8 mouse cellular contexts compared by ENCODE assay signal in the genomic region with DNA sequence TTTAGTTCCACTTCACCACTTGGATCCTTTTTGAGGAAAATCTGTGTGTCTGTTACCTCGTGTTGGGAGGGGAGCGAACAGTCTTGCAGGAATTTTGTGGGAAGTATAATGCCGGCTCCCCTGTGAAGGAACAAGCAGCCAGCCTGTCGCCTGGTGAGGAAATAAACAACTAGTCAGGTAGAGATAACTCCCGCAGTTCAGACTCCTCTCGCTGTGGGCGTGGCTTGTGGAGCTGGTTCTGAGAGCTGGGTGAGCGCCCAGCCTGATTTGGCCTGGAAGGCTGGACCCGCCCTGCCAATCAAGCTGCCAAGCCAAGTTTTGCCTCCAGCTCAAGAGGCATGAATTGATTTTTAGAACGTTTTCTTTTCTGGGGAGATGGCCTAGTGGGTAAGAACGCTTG. TPM values are rescaled to one million over a fixed set of nuclear protein-coding genes. Genes with fewer than 3 reads are reported as not detected.
DNase-seq lines count a peak whose midpoint lies in the region; ATAC-seq and TF ChIP-seq lines count a peak whose summit lies in the region.

No protein-coding gene starts in this region.

- H3K27ac ChIP-seq in bone marrow macrophage, adult 2 months (ENCODE audit: insufficient read depth, low read depth, low read length), result no peak overlapping the region
- no peak overlapping the region for H3K27ac ChIP-seq in heart, embryonic 14.5 days (replicated peaks in 1 of 2; ENCODE audit: control insufficient read depth in 1 of 2, insufficient read depth in 1 of 2, low read depth in 2 of 2, low read length in 2 of 2)
- H3K27ac ChIP-seq in kidney, postnatal 0 days, result no peak overlapping the region
- H3K27ac ChIP-seq in liver, adult 2 months (replicated peaks; ENCODE audit: insufficient read depth, low read depth, low read length), result peak overlapping the region; percentile 80
- H3K27ac ChIP-seq in midbrain, embryonic 16.5 days (ENCODE audit: low read length), result no peak overlapping the region
- H3K27ac ChIP-seq in testis, adult 2 months (ENCODE audit: control insufficient read depth, insufficient read depth, low read depth, low read length), result no peak overlapping the region

- WGBS in heart, embryonic 14.5 days, result 2% methylated on average over 11 of the region's 11 CpGs
- 2% methylated on average over 11 of the region's 11 CpGs for WGBS in kidney, postnatal 0 days
- under 1% methylated on average over 11 of the region's 11 CpGs for WGBS in liver, adult 2 months
- under 1% methylated on average over 11 of the region's 11 CpGs for WGBS in midbrain, embryonic 16.5 days

- no peaks in the 10 kb centered on the region for H3K36me3 ChIP-seq in heart, embryonic 14.5 days (ENCODE audit: control insufficient read depth, insufficient read depth, low read length)
- no peaks in the 10 kb centered on the region for H3K36me3 ChIP-seq in kidney, postnatal 0 days (ENCODE audit: insufficient read depth, low read length)
- H3K36me3 ChIP-seq in liver, adult 2 months (ENCODE audit: control insufficient read depth, insufficient read depth, low read length), result no peaks in the 10 kb centered on the region
- no peaks in the 10 kb centered on the region for H3K36me3 ChIP-seq in midbrain, embryonic 16.5 days (ENCODE audit: control insufficient read depth, insufficient read depth, low read length)
- H3K36me3 ChIP-seq in testis, adult 2 months (ENCODE audit: control insufficient read depth, insufficient read depth, low read length), result no peaks in the 10 kb centered on the region

- no peaks in the 10 kb centered on the region for H3K79me2 ChIP-seq in liver, adult 2 months (ENCODE audit: control insufficient read depth, insufficient read depth, low read length)

- peak overlapping the region; percentile 97 for H3K4me2 ChIP-seq in heart, embryonic 14.5 days (ENCODE audit: low read length)
- H3K4me2 ChIP-seq in kidney, postnatal 0 days (ENCODE audit: low read length), result peak overlapping the region; percentile 97
- H3K4me2 ChIP-seq in midbrain, embryonic 16.5 days (ENCODE audit: low read length), result peak overlapping the region; percentile 99

- peak; percentile 62; the same call in 1 of the 2 replicates for ATAC-seq in heart, embryonic 14.5 days (ENCODE audit: insufficient number of reproducible peaks, insufficient read depth, low FRiP score, low read depth)
- ATAC-seq in kidney, postnatal 0 days (replicated peaks; ENCODE audit: low FRiP score, low read depth), result peak; percentile 83
- ATAC-seq in midbrain, embryonic 16.5 days, result peak; percentile 61; the same call in 1 of the 2 replicates

- TF ChIP-seq CTCF in bone marrow macrophage, adult 2 months (IDR thresholded peaks at IDR 0.05; ENCODE audit: low read depth, low read length), result no peak
- TF ChIP-seq CTCF in kidney, postnatal 0 days (IDR thresholded peaks at IDR 0.05; ENCODE audit: low read depth), result no peak
- TF ChIP-seq CTCF in liver, adult 2 months (IDR thresholded peaks at IDR 0.05; ENCODE audit: low read depth, low read length), result no peak
- TF ChIP-seq CTCF in testis, adult 2 months (IDR thresholded peaks at IDR 0.05; ENCODE audit: control insufficient read depth, insufficient read depth, insufficient replicate concordance, low read depth, low read length), result no peak

- H3K4me3 ChIP-seq in bone marrow macrophage, adult 2 months (ENCODE audit: insufficient read depth, low read length), result peak overlapping the region; percentile 60
- peak overlapping the region; percentile 47 to 48 for H3K4me3 ChIP-seq in heart, embryonic 14.5 days (ENCODE audit: control insufficient read depth in 1 of 2, insufficient read depth in 1 of 2, low read depth in 1 of 2, low read length in 2 of 2)
- H3K4me3 ChIP-seq in kidney, postnatal 0 days (replicated peaks; ENCODE audit: low read depth, low read length), result peak overlapping the region; percentile 52
- peak overlapping the region; percentile 73 for H3K4me3 ChIP-seq in liver, adult 2 months (ENCODE audit: insufficient read depth, low read depth, low read length)
- peak overlapping the region; percentile 57 for H3K4me3 ChIP-seq in midbrain, embryonic 16.5 days (ENCODE audit: low read depth, low read length)
- H3K4me3 ChIP-seq in testis, adult 2 months (ENCODE audit: control insufficient read depth, low read depth, low read length), result peak overlapping the region; percentile 38

- H3K27me3 ChIP-seq in heart, embryonic 14.5 days (ENCODE audit: control insufficient read depth, insufficient read depth, low read length), result peaks cover 32% of the 10 kb centered on the region
- peaks cover 8% of the 10 kb centered on the region; the same call in 1 of the 2 replicates for H3K27me3 ChIP-seq in kidney, postnatal 0 days (ENCODE audit: insufficient read depth, low read length)
- no peaks in the 10 kb centered on the region; the same call in 1 of the 2 replicates for H3K27me3 ChIP-seq in liver, adult 2 months (ENCODE audit: control insufficient read depth, insufficient read depth, low read length)
- H3K27me3 ChIP-seq in midbrain, embryonic 16.5 days (ENCODE audit: control insufficient read depth, insufficient read depth, low read depth, low read length), result peaks cover 11% of the 10 kb centered on the region; the same call in 1 of the 2 replicates
- peaks cover 3% of the 10 kb centered on the region for H3K27me3 ChIP-seq in testis, adult 2 months (ENCODE audit: control insufficient read depth, insufficient read depth, low read length)

- no peak for TF ChIP-seq POLR2A in bone marrow macrophage, adult 2 months (IDR thresholded peaks at IDR 0.05; ENCODE audit: borderline replicate concordance, low read depth, low read length)
- no peak for TF ChIP-seq POLR2A in liver, adult 2 months (IDR thresholded peaks at IDR 0.05; ENCODE audit: extremely low read depth, insufficient read depth, low read length)
- TF ChIP-seq POLR2A in testis, adult 2 months (IDR thresholded peaks at IDR 0.05; ENCODE audit: control insufficient read depth, low read depth, low read length), result no peak

- H3K4me1 ChIP-seq in bone marrow macrophage, adult 2 months (ENCODE audit: control insufficient read depth, insufficient read depth, low read length), result 0 out of 2 replicates have a peak, but pooled peaks cover 2% of the 10 kb centered on the region
- H3K4me1 ChIP-seq in heart, embryonic 14.5 days (ENCODE audit: control insufficient read depth in 2 of 2, insufficient read depth in 2 of 2, low read length in 2 of 2), result peaks cover 4 to 7% of the 10 kb centered on the region in 2 experiments
- no peaks in the 10 kb centered on the region for H3K4me1 ChIP-seq in kidney, postnatal 0 days (replicated peaks; ENCODE audit: insufficient read depth, low read length)
- peaks cover 5% of the 10 kb centered on the region; the same call in 1 of the 2 replicates for H3K4me1 ChIP-seq in liver, adult 2 months (ENCODE audit: control insufficient read depth, insufficient read depth, low read length)
- peaks cover 9% of the 10 kb centered on the region for H3K4me1 ChIP-seq in midbrain, embryonic 16.5 days (ENCODE audit: control insufficient read depth, insufficient read depth, low read length)
- peaks cover 14% of the 10 kb centered on the region for H3K4me1 ChIP-seq in testis, adult 2 months (ENCODE audit: control insufficient read depth, insufficient read depth, low read length)

- no peaks in the 10 kb centered on the region for H3K9me3 ChIP-seq in heart, embryonic 14.5 days (ENCODE audit: control insufficient read depth, low read length)
- no peaks in the 10 kb centered on the region for H3K9me3 ChIP-seq in kidney, postnatal 0 days (replicated peaks; ENCODE audit: low read length)
- no peaks in the 10 kb centered on the region for H3K9me3 ChIP-seq in midbrain, embryonic 16.5 days (replicated peaks; ENCODE audit: control insufficient read depth, low read length, poor library complexity, severe bottlenecking)

- H3K9ac ChIP-seq in heart, embryonic 14.5 days (ENCODE audit: low read length), result peak overlapping the region; percentile 45
- H3K9ac ChIP-seq in kidney, postnatal 0 days (ENCODE audit: low read depth, low read length), result peak overlapping the region; percentile 55
- no peak overlapping the region for H3K9ac ChIP-seq in liver, adult 2 months (ENCODE audit: low read depth, low read length)
- H3K9ac ChIP-seq in midbrain, embryonic 16.5 days (ENCODE audit: low read depth, low read length), result 0 out of 2 replicates have a peak overlapping the region, but pooled peaks have one; percentile 76

- DNase-seq in 3T3-L1 (ENCODE audit: low read depth, low spot score), result peak; percentile 17
- DNase-seq in fibroblast of lung, adult 2 months (ENCODE audit: low read depth), result peak; percentile 1
- peak; percentile 44 for DNase-seq in kidney, postnatal 0 days (ENCODE audit: low spot score)
- peak; percentile 92 for DNase-seq in liver, adult 2 months (ENCODE audit: extremely low read depth, low read depth, low spot score)

RNA-seq across cellular contexts. Expression of a gene that starts 0.6 kb away (rescaled TPM):
- polyA plus RNA-seq in bone marrow macrophage, adult 2 months (2012; ENCODE audit: insufficient read depth, insufficient read length, missing spikeins), result not detected in 2 replicates
- 0.39 and 0.42 TPM in 2 replicates for polyA plus RNA-seq in heart, embryonic 14.5 days (2014; fragmentation: Nextera tagmentation; extraction: Ambion mirVana)
- polyA plus RNA-seq in kidney, postnatal 0 days (2015; fragmentation: Nextera tagmentation; extraction: Ambion mirVana), result 0.30 and 0.33 TPM in 2 replicates
- 0.74 and 1.4 TPM in 2 replicates for total RNA-seq in liver, adult 2 months (2014; rRNA removed)
- 0.20 TPM in 2 replicates for polyA plus RNA-seq in liver, adult 2 months (2012; rRNA removed)
- 0.40 and 1.0 TPM in 2 replicates for polyA plus RNA-seq in midbrain, embryonic 16.5 days (2015; fragmentation: Nextera tagmentation; extraction: Ambion mirVana)
- polyA plus RNA-seq in testis, adult 2 months (2012; rRNA removed), result 0.06 TPM in 1 of 2 replicates, not detected in the other

Comparison
In these comparisons a context has a peak if more than half of its experiments do, and no peak if none do; other contexts are left out.
1. DNase-seq: peak in every context shown above with its lines; median percentile 92 in liver, adult 2 months; 44 in kidney, postnatal 0 days; 17 in 3T3-L1; 1 in fibroblast of lung, adult 2 months.